Mouse (Mus musculus) R1 (cell line): ENCODE data around the gene Hist1h3e.

Experiments
- DNase-seq: peaks from one replicate; pipeline ENCODE4 v3.0.0-alpha.2; 2018; ENCODE audit warnings: low read depth, low spot score

The Hist1h3e gene

GRCm38 (mm10) chr13:23538249-23538648 is 23.9 kb downstream of the Hist1h3e start:
- no peak for DNase-seq

GRCm38 (mm10) chr13:23537006-23537710 is 25.0 kb downstream of the Hist1h3e start:
- no peak for DNase-seq

GRCm38 (mm10) chr13:23536076-23536822 is 25.9 kb downstream of the Hist1h3e start:
- DNase-seq: peak; percentile 72

GRCm38 (mm10) chr13:23535137-23536075 is 26.8 kb downstream of the Hist1h3e start, which contains the start of gene Hist1h3g:
Gene Hist1h3g, plus strand, starts transcription at chr13:23535422.
- DNase-seq: peak; percentile 100

GRCm38 (mm10) chr13:23534368-23535131 is 27.6 kb downstream of the Hist1h3e start:
- DNase-seq: peak; percentile 91

GRCm38 (mm10) chr13:23533560-23534367 is 28.4 kb downstream of the Hist1h3e start, which contains the start of gene Hist1h2af:
Gene Hist1h2af, plus strand, starts transcription at chr13:23533906.
- peak; percentile 94 for DNase-seq

- DNase-seq: peak; percentile 49
Measured at GRCm38 (mm10) chr13:23532262-23533075, 29.7 kb downstream of the Hist1h3e start.

- DNase-seq: peak; percentile 97
Measured at GRCm38 (mm10) chr13:23530901-23531875, 31.0 kb downstream of the Hist1h3e start, which contains the start of gene Hist1h4h. Gene Hist1h4h, plus strand, starts transcription at chr13:23531050.

GRCm38 (mm10) chr13:23530181-23530900 is 31.8 kb downstream of the Hist1h3e start:
- DNase-seq: peak; percentile 74

- no peak for DNase-seq
Measured at GRCm38 (mm10) chr13:23529480-23530165, 32.5 kb downstream of the Hist1h3e start.

GRCm38 (mm10) chr13:23529005-23529404 is 33.2 kb downstream of the Hist1h3e start:
- DNase-seq: no peak

GRCm38 (mm10) chr13:23526312-23526711 is 35.9 kb downstream of the Hist1h3e start:
- peak; percentile 91 for DNase-seq

- DNase-seq: peak; percentile 72
Measured at GRCm38 (mm10) chr13:23525901-23526300, 36.3 kb downstream of the Hist1h3e start.

- DNase-seq: peak; percentile 91
Measured at GRCm38 (mm10) chr13:23524654-23525053, 37.5 kb downstream of the Hist1h3e start.

GRCm38 (mm10) chr13:23523976-23524375 is 38.2 kb downstream of the Hist1h3e start:
- no peak for DNase-seq

GRCm38 (mm10) chr13:23521703-23522102 is 40.5 kb downstream of the Hist1h3e start:
- DNase-seq: peak; percentile 91

GRCm38 (mm10) chr13:23519416-23519815 is 42.8 kb downstream of the Hist1h3e start:
- peak; percentile 91 for DNase-seq
